Mouse (Mus musculus): ENCODE data around the gene Fam222b.
A peak's percentile ranks its signal among the peaks of the same experiment; 100 is the strongest.

Gene Fam222b

DNA sequence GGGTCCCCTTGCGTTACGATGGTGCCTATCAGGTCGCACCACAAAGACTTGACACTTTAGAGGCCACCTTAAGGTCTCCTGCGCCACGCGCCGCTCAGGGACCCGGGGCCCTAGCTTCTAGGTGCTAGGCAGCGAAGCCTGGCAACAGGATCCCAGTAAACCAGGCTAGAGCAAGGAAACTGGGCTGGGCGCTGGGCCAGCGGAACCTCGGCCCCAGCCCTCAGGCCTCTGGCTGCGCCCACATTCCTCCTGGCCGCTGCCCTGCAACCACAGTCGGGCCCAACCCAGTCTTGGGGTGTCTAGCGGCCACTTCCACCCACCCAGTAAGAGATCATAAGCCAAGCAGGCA, 71.3 kb downstream of the Fam222b start:
- DNase-seq: peak; percentile 77 to 86

DNA sequence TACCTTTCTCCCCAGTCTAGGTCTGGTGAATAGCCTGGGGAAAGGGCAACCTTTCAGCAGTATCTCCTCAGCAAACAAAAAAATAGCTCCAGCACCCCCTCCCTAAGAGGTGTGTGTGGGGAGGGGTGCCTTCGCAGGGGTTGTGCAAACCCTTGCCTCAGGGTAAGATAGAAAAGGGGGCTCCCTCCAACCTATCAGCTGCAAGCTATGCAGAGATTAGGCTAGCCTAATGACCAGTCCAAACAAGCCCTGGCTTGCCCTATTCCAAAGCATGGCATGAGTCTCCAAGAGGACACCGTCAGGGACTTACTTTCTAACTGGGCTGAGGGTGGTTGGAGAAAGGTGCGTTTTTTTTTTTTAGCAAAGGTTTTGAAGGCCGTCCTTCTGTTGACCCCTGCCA, 71.7 kb downstream of the Fam222b start:
- no peak for DNase-seq

DNA sequence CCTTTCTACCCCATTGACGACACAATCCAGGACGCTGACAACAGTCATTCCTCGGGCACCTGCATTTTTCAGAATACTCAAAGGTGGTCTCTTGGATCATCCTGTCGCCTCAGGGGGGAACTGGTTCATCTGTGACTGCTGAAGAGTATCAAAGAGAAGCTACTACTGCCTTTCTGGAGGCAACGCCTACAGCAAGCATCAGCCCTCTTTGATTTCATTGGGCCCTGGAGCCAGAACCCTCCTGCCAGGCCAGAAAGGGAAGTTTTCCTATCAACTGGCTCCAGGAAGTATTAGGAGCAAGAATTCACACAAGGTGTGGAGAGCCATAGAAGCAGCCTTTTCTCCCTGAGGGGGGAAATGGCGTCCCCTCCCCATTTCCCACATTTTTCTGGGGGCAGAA, 72.2 kb downstream of the Fam222b start:
- no peak for DNase-seq

DNA sequence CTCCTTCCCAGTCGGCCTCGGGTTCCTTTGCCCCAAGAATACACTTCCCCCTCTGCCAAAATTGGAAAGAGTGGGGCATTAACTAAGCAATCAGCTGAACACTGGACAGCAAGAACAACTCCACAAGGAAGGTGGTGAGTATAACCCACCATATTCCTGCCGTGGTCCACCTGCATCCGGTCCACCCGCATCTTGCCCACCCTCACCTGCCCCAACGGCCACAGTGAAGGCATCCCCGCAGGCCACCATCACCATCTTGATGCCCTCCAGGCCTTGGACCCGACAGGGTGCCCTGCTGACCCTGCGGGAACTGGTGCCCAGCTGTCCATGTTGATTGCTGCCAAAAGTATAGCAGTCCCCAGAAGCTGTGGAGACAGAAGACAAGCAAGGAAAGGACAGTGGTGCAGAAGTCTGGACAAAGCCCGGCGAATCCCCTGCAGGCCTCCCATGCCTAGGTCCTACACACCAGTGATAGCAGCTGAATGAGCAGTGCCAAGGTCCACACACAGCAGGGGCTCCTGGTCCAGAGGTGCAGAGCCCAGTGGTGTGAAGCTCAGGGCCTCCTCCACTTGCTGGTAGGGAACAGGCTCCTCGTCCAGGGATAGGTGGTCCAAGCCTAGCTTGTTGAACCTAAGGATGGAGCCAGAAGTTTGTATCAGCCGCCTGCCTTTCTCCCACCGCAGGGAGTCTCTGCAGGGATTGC, 72.9 kb downstream of the Fam222b start:
- no peak for DNase-seq

DNA sequence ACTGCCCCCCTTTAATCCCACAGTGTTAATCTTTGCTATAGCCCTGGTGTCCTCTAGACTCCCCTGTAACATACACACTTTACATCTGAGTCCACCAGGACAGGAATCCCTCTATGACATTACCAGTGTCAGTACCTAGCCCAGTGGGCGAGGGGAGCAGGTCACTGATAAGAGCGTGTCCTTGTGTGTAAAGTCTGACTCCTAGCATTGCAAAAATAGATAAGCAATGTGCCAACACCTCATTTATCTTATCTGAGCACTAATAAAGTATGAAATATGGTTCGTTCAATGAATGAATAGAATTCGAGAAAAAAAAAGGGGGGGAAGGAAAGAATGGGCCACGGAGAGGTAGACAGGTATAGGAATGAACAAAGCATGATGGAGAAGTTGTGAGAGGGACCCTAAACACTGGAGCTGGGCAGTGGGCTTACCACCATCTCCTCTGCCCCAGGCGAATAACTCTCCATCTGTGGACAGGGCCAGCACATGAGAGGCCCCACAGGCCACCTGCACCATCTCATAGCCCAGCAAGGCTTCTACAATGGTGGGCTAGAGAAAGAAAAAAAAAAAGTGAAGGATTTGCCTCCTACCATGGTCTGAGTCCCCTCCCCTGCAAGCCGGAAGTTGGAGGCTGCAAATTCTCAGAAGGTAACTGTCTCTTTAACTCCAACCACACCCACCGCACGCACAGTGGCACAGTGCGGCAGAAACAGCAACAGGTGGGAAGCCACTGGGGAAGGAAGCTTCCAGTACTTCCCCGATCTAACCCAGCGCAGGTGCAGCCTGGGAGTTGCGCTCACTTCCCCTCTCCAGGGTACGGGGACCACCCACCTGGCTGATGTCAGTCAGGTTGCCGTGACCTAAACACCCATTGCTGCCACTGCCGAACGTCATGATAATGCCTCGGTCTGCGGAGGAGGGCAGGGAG, 74.3 kb downstream of the Fam222b start:
- DNase-seq: peak in 1 of 2 experiments; percentile 49

DNA sequence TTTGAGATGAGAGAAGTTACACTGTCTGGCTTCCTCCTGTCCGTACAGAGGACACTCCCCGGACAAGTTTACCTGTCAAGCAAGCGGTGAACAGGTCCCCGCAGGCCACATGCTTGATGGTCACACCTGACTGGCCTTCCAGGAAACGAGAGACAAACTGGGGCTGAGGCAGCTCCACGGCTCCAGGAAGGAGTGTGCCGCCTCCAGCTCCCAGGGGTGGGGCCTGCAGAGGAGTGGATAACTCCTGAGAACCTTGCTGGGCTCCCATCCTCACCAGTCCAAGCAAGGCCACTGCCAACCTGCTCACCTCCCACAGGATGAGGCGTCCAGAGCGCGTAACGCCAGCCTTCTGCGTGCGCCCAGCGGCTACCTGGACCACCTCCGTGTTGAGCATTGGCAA, 75.8 kb downstream of the Fam222b start:
- peak in 1 of 2 experiments; percentile 66 for DNase-seq

DNA sequence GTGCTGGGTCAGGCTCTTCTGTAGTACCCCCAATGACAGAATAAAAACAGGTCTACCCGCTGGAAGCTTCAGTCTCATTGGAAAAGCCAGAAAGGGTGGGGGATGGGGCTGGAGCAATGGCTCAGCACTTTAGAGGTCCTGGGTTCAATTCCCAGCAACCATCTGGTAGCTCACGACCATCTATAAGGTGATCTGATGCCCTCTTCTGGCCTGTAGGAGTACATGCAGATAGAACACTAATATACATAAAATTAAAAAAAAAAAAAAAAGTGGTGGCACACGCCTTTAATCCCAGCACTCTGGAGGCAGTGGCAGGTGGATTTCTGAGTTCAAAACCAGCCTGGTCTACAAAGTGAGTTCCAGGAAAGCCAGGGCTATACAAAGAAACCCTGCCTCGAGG, 76.9 kb downstream of the Fam222b start:
- DNase-seq: no peak

DNA sequence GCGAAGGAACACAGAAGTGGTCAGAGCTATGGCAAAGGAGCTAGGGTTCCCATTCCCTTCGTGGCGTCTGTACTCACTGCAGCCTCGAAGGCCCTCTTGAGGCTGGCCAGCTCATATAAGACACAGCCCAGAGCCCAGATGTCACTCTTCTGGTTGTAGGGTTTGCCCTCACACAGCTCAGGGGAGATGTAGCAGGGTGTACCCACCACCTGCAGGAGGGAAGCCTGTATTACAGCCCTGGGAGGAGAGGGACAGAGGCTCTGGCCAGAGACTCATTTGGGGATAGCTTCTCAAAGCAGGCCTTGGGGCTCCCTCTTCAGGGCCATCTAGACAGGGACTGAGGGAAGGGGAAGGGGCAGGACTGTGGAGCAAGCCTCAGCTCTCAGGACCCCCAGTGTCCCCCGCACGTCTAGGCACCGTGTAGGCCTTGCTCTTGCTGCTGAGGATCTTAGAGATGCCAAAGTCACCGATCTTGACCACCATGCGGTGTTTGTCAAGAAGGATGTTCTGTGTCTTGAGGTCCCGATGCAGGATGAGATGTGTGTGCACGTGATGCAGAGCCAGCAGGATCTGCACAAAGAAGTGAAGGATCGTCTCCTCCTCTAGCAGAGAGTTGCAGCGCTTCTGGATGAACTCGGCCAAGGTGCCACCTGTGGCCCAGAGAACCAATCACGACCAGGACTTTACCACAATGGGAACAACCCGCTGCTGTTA, 77.7 kb downstream of the Fam222b start:
- DNase-seq: peak in 1 of 2 experiments; percentile 60

DNA sequence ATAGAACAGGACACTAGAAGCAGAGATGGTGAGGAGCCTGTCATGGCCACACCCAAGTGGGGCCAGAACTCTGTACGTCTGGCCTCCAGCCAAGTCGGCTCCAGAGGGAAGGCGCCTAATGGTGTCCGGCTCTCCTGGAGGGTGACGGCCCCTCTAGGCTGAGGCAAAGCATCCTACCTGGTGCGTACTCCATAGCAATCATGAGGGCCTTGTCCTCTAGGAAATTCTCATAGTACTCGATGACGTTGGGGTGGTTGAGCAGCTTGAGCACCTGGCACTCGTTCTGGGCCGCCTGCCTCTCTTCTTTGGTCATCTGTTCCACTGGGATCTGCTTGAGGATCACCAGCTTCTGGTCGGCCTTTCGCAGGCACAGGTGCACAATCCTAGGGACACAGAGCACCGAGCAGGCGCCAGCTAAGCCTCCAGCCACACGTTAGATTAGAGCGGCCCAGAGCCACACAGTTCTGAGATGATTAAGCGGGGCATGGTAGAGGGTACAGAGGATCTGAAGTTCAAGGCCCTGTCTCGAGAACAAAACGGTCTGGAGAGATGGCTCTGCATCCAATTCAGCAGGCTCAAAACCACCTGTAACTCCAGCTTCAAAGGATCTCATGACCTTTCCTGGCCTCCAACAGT, 78.4 kb downstream of the Fam222b start:
- no peak for DNase-seq

DNA sequence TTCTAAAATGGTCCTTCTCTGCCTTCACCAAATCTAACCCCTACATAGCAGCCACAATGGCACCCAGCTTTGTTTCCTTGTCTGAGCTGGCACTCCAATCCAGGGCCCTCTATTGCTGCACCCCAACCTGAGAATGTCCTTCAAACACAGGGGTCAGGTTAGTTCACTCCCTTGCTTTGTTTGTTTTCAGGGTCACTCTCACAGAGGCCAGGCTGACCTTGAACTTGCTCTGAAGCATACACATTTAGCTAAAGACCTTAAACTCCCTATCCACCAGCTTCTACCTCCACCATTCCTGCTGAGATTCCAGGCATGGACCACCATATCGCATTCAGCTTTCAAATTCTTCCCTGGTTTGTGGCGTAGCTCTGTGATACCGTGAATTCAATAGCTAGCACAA, 80.0 kb downstream of the Fam222b start:
- no peak for DNase-seq

DNA sequence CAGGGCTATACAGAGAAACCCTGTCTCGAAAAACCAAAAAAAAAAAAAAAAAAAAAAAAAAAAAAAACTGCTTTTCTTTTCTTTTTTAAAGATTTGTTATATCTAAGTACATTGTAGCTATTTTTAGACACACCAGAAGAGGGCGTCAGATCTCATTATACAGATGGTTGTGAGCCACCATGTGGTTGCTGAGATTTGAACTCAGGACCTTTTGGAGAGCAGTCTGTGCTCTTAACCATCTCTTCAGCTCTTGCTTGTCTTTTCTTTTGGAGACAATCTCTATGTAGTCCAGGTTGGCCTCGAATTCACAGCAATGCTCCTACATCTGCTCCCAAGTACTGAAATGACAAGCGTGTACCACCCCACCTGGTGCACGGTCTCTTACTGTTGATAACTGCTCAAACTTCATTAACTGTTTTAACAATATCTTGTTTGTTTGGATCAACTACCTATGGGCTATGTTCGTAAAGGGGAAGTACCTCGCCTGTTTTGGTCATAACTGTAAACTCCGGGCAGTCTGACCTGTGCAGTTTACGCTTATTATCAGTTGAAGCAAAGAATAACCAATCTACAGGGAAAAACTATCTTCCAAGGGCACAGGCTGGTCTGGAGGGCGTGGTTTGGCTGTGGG, 81.4 kb downstream of the Fam222b start:
- no peak for DNase-seq

DNA sequence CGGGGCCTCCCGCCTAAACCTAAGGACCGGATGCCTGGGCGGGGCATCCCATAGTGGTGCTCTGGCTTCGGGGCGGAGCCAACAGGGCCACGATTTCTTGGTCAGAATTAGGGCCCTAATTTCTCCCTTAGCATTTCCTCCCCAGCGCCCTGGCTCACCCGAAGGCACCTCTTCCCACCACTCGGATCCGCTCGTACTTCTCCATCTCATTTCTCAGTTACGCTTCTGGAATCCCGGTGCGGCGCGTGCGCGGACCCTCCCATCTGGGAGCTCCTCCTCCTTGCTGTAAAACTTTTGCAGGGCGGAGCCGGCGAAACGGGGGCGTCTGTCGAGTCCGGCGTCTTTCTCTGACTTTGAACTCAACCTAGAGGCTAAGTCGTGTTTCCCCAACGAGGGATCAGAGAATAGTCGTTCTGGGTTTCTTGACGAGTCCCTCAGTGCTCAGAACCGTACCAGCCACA, 82.0 kb downstream of the Fam222b start, which contains the start of the genes Nek8 and Tlcd1:
TSS of gene Nek8 (minus strand) at position 274 of the 461 bp plus-strand sequence.
TSS of gene Tlcd1 (plus strand) at position 310 of the 461 bp plus-strand sequence.
- peak; percentile 95 to 97 for DNase-seq

DNA sequence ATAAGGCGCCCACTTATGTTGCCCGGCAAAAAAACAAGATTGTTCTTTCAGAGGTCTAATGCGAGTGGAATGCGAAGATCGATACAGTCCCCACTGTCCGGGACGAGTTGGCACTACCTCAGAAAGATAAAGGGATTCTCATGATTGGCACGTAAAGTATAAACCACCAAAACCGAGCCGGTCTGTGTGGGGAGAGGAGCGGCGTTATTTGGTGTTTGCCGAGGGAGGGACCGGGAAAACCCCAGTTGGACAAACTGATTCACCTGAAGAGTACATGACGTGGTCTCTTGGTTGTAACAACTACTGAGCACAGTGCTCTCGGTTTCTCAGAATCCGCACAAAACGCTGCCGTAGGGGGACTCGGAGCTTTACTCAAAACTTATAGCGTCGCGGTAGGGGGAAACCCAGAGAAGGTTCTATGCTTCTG, 82.5 kb downstream of the Fam222b start:
- DNase-seq: peak; percentile 19 to 44

DNA sequence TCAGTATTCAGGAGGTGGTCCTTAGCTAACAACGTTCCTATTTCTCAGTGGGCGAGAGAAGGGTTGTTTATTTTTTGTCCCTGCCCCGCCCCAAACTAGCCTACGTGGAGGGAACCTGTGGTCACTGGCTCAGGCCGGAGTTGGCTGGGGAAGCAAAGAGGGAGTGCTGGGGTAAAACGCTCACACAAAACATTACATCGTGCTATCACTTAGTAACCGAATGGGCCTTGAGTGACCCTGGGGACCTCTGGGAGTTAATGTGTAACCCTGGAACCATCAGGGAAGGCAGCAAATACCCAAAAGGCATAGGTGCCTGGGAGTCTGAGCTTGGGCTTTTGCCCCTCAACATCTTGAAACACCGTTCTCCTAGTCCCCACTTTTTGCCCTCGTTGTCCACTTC, 83.0 kb downstream of the Fam222b start:
- DNase-seq: peak; percentile 77 to 87

DNA sequence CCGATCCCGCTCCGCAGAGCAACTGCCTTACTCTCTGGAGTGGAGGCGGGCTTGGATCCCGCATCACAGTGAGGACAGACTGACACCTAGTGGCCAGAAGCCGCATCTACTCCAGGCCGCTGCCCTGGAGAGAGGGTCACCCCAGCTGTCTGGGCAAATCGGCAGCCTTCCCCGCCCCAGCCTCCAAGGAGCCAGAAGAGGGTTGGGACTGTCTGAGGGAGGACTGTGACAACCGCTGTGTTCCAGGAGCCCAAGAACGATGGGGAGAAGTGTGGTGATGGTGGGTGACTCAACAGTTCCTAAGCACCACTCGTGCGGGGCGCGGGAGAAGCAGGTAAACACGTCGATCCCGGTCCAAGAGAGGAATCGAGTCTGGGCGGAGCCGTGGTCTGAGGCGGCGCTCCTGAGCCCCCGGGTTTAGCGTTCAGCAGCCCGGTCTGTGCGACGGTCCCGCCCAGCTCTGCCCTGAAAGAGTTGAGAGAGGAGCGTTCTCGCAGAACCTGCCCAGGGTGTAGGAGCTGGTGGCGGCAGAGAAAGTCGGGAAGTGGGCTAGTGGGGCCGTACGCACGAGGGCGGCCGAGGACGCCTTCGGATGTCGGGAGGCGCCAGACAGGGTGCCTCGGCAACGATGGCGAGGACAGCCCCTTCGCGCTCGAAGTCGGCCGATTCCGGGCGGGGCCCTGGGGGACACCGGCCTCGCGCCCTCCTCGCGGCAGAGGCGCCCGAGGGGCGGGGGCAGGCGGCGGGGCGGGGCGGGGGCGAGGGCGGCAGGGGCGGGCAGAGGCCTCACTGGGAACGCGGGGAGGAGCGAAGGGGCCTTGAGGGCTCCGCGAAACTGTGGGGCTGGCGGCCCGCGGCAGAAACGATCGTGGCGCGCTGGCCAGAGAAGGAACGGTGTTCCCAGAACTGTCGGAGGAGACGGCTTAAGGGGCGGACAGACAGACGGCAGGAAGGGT, 83.7 kb downstream of the Fam222b start:
- DNase-seq: peak; percentile 98

DNA sequence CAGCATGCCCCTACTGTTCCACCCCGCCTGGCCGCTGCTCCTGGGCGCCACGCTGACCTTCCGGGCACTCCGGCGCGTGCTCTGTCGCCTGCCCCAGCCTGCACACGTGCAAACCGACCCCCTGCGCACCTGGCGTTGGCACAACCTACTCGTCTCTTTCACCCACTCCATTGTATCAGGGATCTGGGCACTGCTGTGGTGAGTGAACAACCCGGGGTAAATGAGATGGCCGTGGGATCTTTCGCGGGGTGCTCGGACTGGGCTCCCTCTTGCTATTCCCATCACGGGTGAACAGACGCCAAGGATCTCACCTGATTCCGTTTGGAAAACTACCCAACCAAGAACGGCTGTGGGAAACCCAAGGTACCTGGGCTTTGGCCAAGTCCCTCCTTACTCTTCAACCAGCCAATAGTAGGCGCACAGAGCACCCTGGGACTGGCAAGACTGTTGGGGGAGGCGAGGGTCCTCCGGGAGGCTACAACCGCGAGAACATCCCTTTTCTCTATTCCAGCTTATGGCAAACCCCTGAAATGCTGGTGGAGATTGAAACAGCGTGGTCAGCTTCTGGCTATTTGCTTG, 84.5 kb downstream of the Fam222b start:
- peak; percentile 77 to 86 for DNase-seq

DNA sequence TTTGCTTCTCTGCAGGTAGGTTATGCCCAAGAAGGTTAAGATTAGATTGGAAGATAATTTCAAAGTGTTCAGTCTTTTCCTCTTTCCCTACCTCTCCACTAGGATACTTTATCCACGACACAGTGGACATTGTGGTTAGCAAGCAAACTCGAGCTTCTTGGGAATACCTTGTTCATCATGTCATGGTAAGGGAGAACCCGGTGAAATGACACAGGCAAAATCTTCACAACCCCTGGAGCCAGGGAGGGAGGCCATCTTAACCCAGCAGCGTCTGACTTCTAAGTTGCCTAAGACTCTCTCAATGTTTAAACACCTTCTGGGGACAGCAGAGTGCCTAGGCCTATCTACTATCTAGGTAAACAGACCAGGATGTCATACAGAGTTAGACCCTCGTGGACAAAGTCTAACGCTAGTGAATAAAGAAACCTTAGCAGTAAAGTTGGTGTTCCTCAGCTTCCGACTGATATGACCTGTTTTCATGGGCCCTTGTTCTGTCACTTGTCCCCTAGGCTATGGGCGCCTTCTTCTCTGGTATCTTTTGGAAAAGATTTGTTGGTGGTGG, 85.1 kb downstream of the Fam222b start:
- DNase-seq: no peak

DNA sequence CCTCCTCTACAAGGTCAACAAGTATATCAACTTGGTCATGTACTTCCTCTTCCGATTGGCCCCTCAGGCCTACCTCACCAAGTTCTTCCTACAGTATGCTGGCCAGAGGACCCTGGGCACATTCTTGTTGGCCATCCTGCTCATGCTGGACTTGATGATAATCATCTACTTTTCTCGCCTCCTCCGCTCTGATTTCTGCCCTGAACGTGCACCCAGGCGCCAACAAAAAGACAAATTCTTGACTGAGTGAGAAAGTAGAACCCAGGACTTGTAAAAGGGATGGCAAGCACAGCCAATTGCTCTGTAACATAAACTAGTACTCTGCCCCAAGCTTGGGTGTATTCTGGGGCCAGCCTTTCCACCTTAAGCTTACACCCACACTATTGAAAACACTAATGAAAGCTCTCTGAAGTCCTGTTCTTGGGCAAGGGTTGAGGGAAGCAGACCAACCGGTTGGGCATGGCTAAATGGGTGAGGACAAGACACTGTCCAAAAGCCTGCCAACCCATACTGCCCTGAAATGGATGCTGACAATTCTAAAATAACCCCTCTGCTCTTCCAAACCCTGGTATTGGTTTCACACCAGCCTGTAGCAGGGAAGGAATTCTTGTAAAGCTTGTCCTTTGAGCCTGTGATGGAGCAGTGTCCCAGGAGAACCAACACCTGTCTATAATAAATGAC, 85.8 kb downstream of the Fam222b start:
- no peak for DNase-seq

DNA sequence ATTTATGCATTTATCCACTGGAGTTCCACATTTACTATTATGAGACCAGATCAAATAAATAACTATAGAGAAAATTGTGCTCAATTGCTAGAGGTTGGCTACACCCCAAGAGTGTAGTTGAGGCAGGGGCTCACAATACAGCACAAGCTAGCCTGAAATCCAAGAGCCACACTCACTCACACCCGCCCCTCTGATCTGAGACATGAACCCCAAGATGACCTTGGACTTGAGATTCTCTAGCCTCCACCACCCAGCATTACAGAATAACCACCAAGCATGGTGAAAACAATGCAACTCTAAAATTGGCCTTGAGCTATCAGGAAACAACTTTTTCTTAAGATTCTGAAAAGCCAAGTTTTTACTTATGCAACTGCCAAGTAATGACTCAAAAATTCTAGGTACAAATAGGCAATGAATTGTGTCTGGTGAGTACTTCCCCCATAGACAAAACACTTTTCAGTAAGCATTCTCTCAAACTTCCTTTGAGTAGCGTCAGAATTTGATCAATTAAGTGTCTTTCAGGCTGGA, 87.4 kb downstream of the Fam222b start:
- DNase-seq: no peak
